Mouse (Mus musculus) neural tube, embryonic 14.5 days (tissue): ENCODE data around the gene Golph3l. TPM values are rescaled to one million over a fixed set of nuclear protein-coding genes. Genes with fewer than 3 reads are reported as not detected.

Source experiments
- polyA plus RNA-seq: library from polyadenylated mRNA; unstranded; fragments of >200 nt; fragmentation: Nextera tagmentation; extraction: Ambion mirVana; gene quantifications from 2 replicates; pipeline ENCODE4 v1.2.1, GENCODE M21; 2014

Gene Golph3l
- polyA plus RNA-seq, 1 experiment from 2014 or later, result 29.5 TPM

Other genes starting within 250 kb of the Golph3l start
- 50.4 and 54.3 TPM in 2 replicates for gene Setdb1, start 231.7 kb upstream of the Golph3l start, polyA plus RNA-seq
- not detected in 2 replicates for gene 4930558C23Rik, start 186.1 kb upstream of the Golph3l start, polyA plus RNA-seq
- gene Arnt, start 154.5 kb upstream of the Golph3l start, polyA plus RNA-seq, result 12.5 and 18.6 TPM in 2 replicates
- 2.4 and 17.0 TPM in 2 replicates for gene Ctsk, start 89.7 kb upstream of the Golph3l start, polyA plus RNA-seq
- gene Ctss, start 62.1 kb upstream of the Golph3l start, polyA plus RNA-seq, result 13.9 and 20.9 TPM in 2 replicates
- gene Hormad1, start 29.3 kb upstream of the Golph3l start, polyA plus RNA-seq, result not detected in 2 replicates
- 94.2 and 101 TPM in 2 replicates for gene Ensa, start 36.1 kb downstream of the Golph3l start, polyA plus RNA-seq
- 49.0 and 65.6 TPM in 2 replicates for gene Mcl1, start 69.9 kb downstream of the Golph3l start, polyA plus RNA-seq
- gene Adamtsl4, start 99.0 kb downstream of the Golph3l start, polyA plus RNA-seq, result 0.88 and 1.1 TPM in 2 replicates
- gene Ecm1, start 150.6 kb downstream of the Golph3l start, polyA plus RNA-seq, result 7.7 and 11.3 TPM in 2 replicates
- gene Tars2, start 171.3 kb downstream of the Golph3l start, polyA plus RNA-seq, result 47.4 and 47.5 TPM in 2 replicates
- gene Rprd2, start 229.9 kb downstream of the Golph3l start, polyA plus RNA-seq, result 23.2 and 27.5 TPM in 2 replicates